Mouse (Mus musculus) adrenal gland (tissue): ENCODE data around the gene Igf1r.

Experiments used
- intact Hi-C: fragments of 180-260 bp; cut with DNase I; formaldehyde crosslinking; loops from one replicate; pipeline ENCODE4 v1.15.1; 2025

Gene Igf1r

DNA sequence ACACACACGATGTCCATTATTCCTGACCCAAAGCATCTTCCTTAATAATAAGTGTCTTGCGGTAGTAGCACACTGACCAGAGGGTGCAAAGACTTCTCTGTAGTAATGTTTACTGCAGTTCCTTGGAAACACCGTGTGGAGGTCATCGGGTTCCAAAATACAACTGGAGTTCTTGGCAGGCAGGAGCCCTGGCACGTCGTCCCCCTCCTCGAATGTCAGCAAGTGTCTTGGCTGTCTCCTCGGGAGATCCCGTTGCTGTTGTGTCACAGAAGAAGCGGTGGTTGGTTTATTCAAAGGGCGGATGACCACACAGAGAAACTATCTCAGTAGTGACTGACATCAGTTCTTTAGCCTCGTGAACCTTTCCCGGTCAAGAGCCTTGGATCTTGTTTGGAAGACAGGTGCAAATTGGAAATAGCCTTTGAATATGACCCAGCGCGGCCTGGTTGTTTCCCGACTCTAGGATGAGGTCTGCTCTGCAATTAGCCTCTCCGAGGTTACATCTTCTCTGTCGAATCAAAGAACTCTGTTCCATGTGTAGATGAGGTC, 263.0 kb downstream of the Igf1r start:
- intact Hi-C loops, result no loop called here

DNA sequence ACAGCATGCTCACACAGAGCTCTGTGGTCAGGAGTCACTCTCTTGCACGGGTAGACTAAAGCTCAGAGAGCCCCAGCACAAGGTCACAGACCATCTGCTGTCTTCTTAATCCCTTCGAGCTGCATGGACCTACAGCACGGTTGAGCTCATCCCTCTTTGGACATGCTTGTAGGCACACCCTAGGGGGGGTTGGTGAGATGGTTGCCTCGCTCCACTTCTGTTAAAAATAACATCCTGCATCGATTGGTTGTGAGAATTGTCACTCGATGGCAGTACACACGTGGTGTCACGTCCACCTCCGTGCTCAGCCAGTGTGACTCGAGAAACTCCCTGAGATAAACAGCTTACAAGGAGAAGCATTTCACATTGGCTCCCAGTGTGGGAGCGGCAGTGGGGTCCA, 266.3 kb downstream of the Igf1r start:
- intact Hi-C loops, result no loop called here

DNA sequence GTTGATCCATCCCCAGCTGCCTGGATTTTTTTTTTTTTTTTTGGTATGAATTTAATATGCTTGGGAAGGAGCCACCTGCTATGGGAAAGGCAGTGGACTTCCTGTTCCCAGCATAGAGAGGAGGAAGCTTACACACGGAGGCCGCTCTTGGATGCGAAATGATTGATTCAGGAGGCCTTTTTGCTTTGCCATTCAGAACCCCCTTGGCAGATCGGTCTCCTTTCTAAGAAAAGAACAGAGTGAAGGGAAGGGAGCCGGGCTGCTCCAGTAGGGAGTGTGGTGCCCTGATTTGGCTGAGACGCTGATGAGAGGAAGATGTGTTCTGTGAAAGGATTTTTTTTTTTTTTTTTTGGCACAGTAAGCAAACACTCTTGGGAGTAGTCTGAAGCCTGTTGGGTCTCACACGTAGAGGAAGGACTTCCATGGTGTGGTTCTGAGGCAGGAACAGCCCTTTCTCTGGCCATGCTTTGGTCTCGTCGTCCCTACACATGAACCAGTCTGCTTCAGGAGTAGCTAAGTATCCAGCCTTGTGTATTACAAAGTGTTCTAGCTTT, 269.1 kb downstream of the Igf1r start:
- intact Hi-C loops, result no loop called here

DNA sequence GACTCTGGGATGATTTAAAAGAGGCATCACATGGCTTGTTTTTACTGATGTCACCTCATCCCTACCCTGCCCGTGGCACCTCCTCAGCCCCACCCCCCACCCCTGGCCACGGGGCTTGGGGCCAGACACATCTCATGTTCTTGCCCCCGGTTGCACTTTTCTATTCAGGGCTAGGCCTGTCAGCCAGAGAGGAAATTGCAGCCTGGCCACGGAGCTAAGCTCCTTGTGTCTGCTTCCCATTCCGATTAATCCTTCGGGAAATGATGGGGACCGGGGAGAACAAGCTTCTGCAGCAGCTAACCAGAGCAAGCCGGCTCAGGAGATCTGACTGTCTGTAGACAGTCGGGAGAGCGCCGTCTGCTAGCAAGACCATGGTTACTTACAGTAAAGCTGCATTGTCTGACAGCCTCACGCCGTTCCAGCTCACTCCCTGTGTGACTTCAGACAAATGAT, 270.8 kb downstream of the Igf1r start:
- intact Hi-C loops, result no loop called here

DNA sequence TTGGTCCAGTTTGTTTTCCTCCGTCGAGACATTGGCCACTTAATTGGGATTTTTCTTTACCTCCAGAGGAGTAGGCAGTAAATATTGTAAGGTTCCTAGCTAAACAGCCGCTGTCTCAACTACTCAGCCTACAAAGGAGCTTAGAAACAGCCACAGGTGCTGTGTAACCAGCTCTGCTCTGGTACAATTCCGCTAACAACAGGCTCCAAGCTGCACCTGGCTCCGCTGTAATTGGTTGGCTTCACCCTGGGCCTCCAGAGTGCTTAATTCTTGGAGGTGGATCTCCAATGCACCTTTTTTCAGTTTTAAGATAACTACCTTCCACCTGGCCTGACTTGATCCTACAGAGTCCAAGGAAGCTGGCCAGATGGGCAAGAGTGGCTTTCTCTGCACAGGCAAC, 271.4 kb downstream of the Igf1r start:
- intact Hi-C loops, result no loop called here

DNA sequence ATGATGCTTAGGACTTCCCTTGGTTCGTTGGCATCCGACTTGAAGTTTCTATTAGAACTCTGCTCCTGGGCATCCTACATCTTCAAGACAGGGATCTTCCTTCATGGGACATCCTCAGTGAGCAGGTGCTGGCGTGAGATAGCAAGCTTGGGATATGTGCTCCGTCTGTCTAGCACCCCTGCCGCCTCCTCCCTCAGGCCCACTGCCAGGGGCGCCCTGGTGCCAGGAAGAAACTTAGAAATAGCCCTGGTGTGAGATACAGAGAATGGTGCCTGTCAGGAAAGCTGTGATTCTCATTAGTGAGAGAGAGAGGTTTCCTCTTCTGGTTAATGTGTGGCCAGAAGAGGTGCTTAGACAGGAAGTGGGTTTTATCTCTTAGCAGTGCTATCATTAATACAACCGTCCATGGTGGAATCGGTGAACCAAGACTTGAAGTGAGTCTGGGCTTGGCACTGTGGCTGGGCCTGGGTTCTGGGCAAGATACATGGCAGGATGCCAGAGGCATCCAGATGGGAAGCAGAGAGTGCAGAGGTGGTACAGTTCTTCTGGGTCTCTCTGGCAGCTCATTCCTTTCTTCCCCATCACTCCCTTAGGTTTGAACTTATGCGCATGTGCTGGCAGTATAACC, 272.9 kb downstream of the Igf1r start:
- intact Hi-C loops, result no loop called here

DNA sequence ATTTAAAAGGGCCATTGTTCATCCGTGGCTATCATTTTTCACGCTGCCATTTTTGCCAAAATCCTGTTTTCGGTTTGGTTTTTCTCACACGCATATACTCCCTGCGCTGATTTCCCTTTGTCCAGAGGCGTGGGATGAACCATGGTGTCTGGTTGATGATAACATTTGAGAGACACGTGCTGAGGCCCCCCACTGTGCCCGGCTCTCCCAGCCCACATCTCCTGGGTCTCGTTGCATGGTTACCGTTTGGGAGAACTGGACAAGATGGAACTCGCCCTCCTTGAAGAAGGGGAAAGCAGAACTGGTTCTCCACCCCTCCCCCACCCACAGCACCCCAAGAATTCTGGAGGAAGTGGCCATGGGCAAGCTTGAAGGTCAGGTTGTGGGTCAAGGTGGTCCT, 274.4 kb downstream of the Igf1r start:
- intact Hi-C loops, result no loop called here

DNA sequence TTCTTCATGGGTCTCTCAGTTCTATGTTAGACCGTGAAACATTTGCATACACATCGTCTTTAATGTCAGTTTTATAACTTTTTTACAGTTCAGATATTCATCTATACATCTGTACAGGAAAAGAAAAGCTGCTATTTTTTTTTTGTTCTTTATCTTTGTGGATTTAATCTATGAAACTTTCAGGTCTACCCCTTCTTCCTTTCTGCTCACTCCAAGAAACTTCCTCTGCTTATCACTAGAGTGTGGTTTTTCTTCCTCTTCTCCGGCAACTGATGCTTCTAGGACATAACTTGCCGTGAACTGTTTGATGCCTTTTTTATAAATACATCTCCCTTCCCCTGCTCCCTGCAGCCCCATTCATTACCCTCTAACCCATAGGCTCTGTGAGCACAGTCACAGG, 275.0 kb downstream of the Igf1r start:
- intact Hi-C loops, result no loop called here

DNA sequence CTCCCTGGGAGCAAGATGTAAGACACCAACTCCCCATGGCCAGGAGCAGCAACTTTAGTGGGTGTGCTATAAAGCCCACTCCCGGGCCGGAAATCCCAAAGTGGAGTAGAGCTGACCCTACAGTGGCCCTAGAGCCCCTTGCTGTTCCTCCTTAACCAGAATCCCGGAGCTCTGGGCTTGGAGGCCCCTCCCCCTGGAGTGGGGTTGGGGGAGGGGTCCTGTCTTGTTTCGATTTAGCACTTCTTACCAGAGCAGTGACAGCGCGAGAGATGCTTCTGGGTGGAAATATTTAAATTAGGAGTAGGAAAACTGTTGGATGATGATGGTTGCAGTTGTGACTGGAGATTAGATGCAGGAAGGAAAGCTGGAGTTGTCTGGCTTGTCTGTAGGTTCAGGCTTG, 275.9 kb downstream of the Igf1r start:
- intact Hi-C loops, result no loop called here

DNA sequence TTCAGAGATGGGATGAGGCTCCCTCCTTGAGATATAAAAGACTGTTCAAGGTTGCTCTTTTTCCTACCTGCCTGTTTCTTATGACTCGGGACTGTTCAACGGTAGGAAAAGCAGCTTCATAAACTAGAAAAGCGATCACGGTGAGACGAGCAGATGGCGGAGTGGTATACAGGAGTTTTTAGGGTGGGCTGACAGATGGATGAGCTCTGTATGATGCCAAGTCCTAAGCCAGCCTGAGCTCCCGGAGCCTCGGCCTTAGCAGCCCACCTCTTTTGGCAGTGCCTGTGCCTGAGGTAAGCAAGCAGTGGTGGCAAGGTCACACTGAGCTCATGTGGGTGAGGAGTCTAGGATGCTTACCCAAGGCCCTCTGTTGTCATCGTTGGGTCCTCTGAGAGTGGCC, 278.2 kb downstream of the Igf1r start:
- intact Hi-C loops, result no loop called here

DNA sequence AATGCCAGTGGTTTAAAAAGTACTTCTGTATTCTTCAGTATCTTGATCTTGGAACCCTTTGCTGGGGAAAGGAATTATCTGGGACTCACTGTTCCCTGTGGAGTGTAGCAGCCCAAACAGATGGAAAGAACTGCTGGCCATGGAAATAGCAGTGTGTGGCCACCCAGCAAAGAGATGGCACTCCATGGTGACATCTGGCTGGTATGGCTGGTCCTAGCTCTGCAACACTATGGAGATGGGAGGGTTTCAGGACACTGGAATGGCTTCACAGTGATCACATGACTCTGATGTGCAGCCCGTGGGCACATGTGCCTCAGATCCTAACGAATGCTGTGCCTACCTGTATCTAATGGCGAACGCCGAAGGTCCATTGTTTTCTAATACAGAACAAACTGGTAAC, 279.9 kb downstream of the Igf1r start:
- intact Hi-C loops, result no loop called here

DNA sequence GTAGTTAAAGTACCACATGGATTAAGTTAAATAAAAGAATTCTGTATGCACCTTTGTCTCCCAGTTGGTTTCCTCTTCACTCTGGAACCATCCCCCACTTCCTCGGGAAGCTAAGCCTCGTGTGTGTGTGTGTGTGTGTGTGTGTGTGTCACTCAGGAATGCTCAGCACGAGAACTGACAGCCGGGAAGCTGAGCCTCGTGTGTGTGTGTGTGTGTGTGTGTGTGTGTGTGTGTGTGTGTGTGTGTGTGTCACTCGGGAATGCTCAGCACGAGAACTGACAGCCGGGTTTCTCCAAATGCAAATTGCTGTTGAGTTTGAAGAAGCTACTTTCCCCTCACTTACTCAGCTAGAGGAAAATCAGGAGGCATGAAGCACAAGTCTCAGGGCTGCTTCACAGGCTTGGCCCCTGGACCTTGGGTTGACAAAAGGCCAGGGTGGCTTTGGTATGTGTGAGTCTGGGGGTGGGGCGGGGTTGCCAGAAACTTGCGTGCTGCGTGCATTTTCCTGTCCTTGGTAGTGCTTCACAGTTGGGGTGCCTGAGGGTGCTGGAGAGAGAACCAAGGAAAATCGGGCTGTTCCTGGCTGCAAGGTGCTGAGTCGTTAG, 281.1 kb downstream of the Igf1r start:
- intact Hi-C loops, result no loop called here

DNA sequence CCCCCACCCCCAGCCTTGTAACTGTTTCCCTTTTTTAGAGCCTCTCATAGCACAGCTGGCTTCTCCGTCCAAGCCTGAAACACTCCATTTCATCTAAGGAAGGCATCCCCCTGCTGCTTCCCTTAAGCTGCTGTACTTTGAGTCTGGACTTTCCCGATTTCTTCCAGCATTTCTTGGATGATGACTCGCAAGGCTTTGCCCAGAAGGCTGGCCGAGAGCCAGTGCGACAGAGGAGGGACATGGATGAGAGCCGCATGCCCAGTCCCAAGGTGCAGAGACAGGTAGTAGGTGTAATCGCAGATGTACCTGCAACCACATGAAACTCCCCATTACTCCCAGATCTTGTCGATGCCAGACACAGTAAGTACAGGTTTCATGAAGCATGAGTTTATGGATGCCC, 284.2 kb downstream of the Igf1r start:
- intact Hi-C loops, result no loop called here

DNA sequence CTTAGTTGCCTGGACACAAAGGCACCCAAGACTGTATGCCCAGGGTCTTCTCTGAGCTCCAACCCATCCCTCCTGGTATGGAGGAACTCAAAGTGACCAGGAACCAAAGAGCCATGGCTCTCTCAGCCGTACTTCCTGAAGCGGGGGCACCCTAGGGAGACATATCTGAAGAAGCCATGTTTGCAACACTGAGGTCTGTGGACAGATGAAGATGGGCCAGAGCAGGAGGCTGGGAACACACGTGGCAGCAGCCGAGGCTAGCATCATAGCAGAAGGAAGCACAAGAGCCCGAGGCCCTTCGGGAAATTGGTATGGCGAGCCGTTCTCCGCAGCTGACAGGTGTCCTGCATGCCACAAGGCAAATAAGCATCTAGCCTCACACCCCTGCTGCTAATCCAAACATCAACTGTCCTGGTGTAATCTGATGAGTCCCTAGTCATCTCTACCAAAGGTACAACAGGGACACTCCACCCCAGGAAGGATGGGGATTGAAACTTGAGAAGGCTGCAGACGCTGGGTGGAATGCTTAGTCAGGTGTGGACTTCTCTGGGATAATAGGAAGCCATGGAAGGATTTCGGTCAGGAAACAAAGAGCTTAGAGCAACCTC, 286.7 kb downstream of the Igf1r start:
- intact Hi-C loops, result no loop called here

DNA sequence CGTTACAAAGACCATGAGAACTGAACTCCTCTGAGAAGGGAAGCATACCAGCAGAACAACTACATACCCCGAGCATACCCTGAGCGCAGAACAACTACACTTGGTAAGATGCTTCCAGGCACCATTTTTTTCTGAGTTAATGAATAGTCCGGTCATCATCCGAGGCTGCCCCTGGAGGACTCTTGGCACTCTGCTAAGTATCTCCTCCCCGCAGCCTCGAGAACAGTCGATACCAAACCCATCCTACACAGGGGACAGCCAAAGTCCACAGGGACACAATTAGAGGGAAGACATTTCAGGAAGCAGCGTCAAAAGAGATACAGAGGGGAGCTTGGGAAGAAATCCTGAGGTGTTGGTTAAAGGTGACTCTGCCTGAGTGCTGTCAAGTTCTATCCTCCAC, 288.6 kb downstream of the Igf1r start:
- intact Hi-C loops, result no loop called here

DNA sequence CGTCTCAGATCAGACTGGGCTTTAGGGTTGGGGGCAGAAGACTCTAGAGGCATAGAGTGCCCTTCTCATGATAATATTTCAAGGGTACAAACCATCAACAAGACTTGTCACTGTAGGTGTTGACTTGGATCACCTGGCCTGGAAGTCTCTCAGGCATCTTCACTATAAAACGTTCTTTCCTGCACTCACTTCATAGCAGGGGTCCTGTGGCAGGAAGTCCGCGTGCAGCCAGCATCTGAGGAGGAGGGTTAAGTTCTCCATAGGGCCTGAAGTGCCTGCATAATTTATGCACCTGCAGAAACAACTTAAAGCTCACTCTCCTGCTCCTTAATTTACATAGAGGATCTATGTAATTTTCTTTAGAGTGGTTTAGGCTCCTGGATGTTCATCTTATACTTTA, 293.1 kb downstream of the Igf1r start:
- intact Hi-C loops, result no loop called here

DNA sequence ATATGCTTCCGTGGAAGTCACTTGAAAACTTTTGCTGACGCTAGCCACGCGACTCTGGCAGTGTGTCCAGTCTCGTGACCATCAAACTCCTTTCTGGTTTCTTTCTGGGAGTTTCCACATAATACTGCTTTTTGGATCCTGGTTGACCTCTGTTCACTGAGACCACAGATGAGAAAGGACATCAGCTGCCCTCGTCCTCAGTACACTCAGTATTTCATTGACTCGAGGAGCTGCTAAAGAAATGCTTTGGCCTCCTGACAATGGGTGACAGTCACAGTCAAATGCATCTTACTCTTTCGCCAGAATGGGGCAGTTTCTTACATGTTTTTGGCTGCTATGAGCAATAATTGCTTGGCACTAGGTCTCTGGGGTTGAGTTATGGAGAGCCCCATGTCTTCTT, 293.6 kb downstream of the Igf1r start:
- intact Hi-C loops, result no loop called here

DNA sequence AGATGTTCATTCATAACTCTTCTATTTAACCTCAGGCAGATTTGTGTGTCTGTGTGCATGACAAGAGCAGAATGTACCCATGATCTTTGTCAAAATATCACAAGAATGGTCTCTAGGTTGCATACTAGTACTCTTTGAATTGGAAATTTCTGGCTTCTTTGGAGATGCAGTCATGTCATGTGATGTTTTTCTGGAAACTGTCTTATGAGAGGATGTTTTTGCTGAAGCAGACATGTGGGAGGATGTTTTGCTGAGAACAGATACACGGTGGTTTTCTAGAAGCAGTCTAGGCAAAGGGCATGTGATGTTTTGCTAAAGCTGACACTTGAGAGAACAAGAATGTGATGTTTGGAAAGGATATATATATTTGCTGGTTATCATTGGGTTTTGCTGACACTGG, 297.8 kb downstream of the Igf1r start:
- intact Hi-C loops, result no loop called here

DNA sequence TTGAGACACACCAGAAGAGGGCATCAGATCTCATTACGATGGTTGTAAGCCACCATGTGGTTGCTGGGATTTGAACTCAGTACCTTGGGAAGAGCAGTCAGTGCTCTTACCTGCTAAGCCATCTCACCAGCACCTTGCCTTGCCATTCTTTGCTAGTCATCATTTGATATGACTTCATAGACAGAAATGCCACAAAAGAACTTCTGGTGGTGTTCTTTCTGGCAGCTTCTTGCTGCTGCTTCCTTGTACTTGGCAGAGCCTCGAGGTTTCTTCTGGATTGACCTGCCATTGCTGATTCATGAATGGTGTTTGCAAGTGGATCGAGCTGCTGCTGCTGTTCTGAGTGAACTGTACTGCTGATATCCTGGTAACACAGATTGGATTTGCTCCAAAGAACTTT, 298.3 kb downstream of the Igf1r start:
- intact Hi-C loops, result no loop called here

DNA sequence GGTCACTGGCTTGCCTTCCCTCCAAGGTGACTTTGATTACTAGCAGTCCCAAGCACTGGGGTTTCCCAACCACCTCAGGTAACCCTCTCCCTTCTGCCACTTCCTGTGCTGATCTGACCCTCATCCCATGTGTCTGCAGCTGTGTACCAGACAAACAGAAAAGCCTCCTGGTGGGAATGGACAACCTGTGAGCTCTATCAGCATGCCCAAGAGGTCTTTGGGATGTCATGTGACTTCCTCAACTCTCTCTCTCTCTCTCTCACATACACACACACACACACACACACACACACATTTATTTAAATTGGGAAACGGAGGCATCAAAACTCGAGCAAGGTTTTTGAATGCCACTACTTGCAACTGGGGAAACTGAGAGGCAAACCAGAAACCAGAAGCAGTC, 305.1 kb downstream of the Igf1r start:
- intact Hi-C loops, result no loop called here

DNA sequence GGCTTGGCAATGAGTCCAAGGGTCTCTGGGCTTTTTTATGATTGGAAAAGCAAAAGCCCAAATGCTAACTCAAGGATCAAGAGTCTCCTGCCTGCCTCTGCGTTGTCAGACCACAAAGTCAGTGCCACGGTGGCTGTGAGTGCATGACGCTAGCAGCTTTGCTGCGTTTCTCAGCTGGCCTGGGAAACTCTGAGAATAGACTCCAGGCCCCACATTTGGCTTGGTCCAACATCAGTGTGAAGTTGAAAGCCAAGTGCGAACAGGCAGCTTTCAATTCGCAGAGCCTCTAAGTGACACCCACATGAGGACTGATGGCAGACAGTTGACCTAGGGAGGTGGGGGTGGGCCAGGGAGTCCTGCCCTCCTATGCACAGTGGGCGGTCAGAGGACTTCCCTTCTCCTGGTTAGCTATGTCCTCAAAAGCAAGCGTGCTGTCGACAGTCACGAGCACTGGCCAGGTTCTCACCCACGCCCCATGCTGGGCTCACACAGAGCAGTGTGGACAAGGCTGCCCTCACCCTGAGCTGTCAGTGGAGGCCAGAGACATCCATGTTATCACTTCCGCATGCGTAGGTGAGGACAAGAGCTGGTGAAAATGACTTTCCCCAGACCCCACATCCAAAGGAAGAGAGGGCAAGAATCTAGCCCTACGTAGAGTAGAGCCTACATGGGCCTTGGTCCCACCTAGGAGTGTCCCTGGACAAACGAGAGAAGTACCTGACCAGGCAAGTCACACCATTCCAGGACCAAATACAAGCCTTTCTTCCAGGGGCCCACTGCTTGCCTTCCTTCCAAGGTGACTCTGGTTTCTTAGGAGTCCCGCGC, 305.9 kb downstream of the Igf1r start:
- intact Hi-C loops, result no loop called here
